Mouse (Mus musculus) urinary bladder, postnatal 4 days (tissue): Measurements from ENCODE around the gene Dph3.

Experiments
- DNase-seq, 2 experiments: peaks; one replicate each; pipeline ENCODE4 v3.0.0; 2021 to 2022; ENCODE audit warnings: low spot score in 2 of 2

Gene Dph3

DNA sequence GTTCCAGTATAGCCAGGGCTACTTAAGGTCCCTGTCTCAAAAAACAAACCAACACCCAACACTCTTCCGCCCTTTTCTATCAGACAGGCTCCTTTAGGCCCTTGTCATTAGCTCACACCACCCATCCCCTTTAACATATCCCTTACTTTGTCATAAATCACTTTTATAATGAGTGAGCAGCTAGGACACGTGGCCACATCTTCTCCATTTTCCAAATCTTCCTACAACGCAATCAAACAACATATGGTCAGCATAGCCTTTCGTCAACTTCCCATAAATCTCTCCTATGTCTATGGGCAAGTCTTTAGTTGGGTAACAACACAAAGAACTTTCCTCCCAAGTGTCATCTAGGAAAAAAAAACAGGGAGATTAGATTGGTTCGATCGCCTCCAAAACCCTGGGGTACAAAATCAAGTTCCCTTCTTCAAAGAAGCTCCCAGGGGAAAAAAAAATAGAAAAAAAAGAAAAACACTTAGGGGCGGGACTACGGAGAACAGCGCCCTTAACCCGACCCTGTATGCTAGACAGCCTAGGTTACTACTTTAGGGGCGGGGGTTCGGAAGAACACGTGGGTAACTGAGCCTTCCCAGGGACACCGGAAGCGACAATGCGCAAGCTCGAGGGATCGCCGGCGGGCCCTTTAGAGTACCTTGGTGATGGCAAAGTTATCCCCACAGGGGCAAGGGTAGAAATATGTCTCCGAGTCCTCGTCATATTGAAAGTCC is 606 bp downstream of the Dph3 start, which contains the start of gene Oxnad1:
Oxnad1 (plus strand) TSS at position 614 of the 725 bp plus-strand sequence.
- DNase-seq = no peak

- no peak for DNase-seq
Observed at GRCm38 (mm10) chr14:32083466-32083865, 2.1 kb downstream of the Dph3 start.

- no peak for DNase-seq
Observed at GRCm38 (mm10) chr14:32082891-32083290, 2.6 kb downstream of the Dph3 start.

DNA sequence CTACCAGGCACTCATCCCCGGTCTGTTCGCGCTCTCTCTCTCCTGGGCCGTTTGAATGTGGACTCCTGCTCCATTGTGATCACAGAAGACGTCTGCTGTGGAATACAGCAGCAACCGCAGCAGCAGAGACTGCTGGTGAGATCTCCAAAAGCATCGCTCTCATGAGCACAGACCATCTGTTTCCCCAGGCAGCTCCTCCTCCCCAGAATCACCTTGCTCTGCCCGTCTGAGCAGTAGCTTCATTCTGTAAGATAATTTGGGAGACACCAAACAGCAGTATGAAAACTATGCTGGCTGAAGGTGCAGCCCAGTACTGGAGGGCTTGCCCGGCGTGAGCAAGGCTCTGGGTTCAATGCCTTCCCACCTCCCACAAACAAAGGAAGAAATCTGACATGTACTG is 4.5 kb downstream of the Dph3 start:
- no peak for DNase-seq

DNA sequence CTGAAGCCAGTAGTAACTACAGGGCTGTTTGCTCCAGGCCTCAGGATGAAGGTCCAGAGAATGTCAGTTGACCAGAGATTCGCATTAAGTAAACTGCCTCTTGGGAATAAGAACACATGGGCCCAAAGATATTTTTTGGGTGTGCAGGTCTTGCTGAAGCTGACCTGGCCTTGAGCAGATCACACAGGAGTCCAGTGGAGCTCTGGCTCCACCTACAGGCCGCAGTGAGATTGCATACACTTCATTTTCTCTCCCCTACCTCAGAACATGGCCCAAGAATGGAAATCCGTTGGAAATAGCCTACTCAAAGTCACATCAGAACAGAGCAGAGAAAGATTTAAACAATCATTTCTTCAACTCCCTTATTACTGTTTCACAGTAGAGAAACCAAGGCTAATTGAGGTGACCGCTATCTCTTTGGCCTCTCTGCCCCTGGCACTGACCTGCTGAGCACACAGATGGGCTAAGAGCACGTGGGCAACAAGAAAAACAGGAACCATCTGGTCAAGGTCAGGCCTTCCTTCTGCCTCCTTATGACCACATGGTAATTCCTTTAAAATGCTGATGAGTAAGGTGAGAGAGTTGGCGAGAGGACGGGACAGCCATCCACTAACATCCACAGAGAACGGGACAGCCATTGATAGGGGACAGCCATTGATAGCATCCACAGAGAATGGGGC is 8.5 kb downstream of the Dph3 start:
- DNase-seq = peak in 1 of 2 experiments; percentile 48

DNA sequence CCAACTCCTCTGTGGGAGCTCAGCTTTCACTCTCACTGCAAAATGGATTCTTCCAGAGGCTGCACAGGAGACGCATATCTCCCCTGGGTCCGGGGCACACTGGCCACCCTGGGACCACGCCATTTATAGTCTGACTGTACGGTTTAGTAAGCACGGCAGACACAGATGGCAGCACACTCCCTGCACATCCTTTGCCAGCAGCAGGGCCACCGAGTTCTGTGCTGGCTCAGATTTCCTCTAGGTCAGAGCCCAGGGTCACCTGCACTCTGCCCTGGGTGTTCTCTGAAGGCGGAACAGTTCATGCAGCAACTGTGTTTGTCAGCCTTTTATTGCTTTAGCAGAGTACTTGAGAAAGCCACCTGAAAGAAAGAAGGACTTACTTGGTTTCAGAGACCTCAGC is 11.6 kb downstream of the Dph3 start:
- DNase-seq = no peak

DNA sequence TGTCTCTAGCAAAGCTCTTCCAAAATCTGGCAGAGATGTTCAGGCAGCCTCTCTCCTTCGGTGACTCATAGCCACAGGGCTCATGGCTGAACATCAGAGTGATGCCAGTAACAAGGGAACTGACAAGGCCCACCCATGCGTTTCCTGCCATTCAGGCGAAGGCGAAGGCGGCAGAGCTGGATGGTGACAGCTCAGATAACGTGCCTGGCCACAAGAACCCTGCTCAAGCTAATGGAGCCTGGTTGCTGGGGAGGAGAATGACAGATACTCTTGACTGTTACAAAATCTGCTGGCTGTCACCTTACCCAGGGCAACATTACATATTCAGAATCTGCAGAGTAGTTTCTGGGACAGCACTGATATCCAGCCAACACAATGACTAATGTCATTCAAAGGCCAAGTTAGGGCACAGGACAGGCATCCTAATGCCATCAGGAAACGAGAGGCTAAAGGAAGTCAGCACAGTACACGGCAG is 12.3 kb downstream of the Dph3 start:
- no peak for DNase-seq

DNA sequence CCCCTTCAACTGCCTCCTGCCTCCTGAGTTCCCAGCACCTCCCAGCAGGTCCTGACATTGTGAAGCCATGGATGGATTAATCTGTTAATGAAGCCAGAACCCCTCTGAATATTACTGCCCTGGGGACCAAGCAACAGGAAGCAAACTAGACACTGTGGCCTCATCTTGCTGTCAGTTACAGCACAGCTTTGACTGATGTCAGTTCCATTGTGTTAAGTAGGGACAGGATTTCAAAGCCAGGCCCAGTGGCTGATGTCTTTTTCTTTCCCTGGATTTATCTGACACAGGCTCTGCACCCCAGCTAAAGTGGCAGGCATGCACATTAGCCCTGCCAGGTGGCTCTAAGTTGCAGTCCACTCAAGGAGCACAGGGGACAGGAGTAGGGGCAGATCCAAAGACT is 12.7 kb downstream of the Dph3 start:
- no peak for DNase-seq

GRCm38 (mm10) chr14:32061398-32061797 is 24.1 kb downstream of the Dph3 start:
- DNase-seq = no peak

DNA sequence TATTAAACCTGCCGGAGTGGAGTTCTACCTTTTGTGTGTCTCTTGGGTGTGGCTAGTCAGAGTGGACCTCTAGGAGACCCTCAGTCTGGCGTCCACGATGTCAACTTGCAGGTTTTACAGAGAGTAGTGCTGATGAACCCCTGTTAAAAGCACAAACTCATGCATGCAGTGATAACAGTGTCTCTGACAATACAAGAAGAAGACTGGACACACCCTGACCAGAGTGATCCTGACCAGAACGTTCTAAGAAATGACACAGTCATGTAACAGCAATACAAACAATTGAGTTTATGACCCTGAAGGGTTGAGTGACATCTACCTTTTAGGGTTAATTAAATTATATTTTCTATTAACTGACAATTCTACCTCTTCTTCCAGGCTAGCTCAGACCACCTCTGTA is 27.9 kb downstream of the Dph3 start:
- no peak for DNase-seq

- DNase-seq = no peak
Observed at GRCm38 (mm10) chr14:32056675-32057074, 28.9 kb downstream of the Dph3 start.

DNA sequence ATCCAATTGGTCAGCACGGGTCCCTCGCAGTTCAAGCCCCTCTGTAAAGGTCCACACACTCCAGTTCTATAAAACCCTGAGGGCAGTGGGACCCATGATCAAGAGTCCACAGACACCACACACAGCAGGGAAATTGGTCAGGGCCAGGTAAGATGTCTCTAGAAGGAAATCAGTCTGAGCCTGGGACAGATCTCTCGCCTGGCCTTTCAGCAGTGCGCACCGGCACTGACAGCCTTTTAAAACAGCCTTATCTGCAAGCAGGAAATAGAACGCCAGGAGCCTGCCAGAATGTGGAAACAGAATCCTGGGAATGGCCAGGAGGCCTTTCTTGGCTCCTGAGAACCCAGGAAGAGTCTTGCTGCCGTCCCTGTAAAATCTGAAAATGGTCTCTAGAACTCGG is 29.7 kb downstream of the Dph3 start:
- no peak for DNase-seq

- no peak for DNase-seq
Observed at GRCm38 (mm10) chr14:32054788-32055187, 30.7 kb downstream of the Dph3 start.

DNA sequence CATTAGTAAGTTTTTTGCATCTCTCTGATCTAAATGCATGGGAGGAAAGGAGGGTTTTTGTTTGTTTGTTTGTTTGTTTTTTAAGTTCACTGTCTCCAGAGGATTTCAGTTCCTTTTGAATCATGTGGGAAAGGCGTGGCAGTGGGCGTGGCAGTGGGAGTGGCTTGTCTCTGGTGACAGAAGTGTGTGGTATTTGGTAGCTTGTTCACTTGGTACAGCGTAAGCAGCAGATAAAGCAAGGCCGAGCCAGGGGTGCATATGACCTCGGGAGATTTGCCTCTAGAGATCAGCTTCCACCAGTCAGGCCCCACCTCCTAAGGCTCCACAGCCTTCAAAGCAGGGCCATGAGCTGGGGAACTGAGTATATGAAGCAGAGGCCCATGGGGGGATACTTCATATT is 31.6 kb downstream of the Dph3 start:
- no peak for DNase-seq

DNA sequence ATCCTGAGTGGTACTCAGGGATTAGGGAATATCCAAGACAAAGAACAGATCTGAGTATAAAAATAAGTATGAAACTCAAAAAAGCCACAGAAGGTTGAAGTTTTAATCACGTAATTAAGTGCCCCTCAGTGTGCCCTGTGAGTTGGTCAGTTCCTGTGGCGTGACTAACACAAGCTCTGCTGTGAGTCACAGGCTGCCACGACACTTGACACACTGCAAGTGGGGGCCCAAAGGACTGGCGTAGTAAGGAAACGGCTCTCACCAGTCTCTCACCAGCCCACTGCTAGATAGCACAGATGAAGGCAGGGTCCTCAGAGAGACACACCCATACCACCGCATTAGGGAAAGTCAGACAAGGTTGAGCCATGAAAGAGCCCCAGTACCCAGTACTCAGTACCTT is 35.4 kb downstream of the Dph3 start:
- DNase-seq = no peak

GRCm38 (mm10) chr14:32046357-32046756 is 39.2 kb downstream of the Dph3 start:
- DNase-seq = no peak

DNA sequence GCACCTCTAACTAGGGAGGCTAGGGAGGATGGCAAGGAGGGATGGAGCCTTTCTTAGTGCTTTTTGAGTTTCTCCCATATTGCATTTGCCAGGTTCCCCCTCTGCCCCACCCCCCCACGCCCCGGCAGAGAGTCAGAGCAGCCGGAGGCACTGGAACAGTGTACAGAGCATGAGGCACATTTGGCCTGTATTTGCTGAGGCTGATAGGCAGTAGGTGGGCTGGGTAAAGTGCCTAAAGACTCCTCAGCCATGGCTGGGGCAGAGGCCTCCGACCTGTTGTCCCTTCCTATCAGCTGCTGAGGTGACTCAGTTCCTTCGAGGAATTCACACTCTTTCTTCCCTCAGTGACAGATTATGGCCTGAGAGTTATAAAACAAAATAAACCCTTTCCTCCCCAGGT is 43.4 kb downstream of the Dph3 start:
- DNase-seq = no peak

- DNase-seq = no peak
Observed at GRCm38 (mm10) chr14:32037661-32038252, 47.8 kb downstream of the Dph3 start.

DNA sequence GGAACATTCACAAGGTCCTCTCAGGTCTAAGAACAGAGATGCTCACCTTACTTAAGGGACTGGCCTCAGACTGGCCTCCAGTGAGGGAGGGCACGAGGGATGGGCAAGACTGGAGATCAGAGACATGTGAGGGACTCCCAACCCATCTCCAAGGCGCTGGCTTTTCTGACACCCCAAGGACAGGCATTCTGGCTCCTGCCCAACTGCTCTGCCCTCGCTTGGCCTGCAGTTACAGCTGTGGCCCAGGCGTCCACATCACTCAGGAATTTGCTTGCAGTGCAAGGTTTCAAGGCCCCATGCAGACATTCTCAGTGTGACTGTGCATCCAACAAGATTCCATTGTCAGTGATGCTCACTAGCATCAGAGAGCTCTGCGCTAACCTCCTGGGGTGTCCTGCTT is 49.0 kb downstream of the Dph3 start:
- no peak for DNase-seq

GRCm38 (mm10) chr14:32032522-32032921 is 53.0 kb downstream of the Dph3 start:
- no peak for DNase-seq
